Mouse (Mus musculus) ovary, adult 18-20 months (tissue): Measurements from ENCODE around the gene Psmb11.
"Not testable (repeated sequence)": the region's sequence is repeated elsewhere in the genome, so short reads cannot be mapped to it uniquely, and the experiment has no call there.

ENCODE experiments used
- DNase-seq: peaks from one replicate; pipeline ENCODE4 v3.0.0; 2022; ENCODE audit warnings: low spot score, mixed read lengths

Gene Psmb11

DNA sequence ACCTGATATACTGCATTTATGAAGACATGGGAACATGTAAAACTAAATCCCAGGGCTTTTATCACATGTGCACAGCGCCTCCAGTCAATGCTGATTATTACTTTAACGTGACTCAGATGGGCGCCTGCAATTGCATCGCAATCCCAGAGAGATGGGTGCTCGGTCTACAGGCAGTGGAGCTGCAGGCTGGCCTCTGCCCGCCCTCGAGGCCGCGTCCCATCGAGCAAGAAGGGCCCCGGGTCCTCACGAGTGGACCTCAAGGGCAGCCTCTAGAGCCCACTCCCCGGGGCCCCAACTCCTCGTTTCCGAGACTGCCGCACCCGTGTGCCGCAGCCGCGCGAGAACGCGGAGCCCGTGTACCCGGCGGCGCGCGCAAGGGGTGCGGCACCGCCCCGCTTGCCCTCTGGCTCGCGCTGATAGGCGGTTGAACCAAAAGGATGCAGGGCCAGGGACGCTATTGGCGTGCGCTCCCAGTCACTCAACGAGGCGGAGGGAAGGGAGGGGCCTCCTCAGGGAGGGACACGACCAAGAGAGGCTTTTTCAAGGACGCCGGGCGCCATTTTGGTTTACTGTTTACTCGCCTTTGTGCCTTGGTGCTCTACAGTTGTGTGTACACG, 18.1 kb upstream of the Psmb11 start:
- DNase-seq: peak; percentile 94

- no peak for DNase-seq
Measured at GRCm38 (mm10) chr14:54603686-54604085, 17.5 kb upstream of the Psmb11 start.

DNA sequence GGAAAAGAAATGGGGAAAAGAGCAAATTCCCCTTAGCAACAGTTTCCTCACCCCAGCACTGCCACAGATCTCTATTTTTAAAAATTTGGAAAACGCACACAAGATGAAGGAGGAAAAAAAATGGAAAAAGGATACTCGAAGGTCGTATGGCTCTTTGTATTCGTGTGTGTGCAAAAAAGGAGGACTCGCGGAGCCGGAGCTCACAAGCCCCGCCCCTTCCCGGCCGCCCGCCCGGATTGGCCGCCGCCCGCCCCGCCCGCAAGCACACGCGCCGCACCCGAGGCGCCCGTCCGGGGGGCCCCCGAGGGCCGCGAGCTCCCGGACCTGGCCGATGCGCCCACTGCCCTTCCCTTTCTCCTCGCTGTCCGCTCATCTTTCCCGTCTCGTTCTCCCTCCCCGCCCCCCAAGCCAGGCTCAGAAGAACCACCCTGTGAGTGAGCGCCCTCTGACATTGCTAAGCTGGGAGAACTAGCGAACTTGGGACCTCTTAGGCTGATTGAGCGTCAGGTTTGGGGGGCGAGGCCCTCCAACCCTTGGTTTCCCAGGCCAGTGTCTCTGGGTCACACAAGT, 15.4 kb upstream of the Psmb11 start, which contains the start of gene 4931414P19Rik:
4931414P19Rik (minus strand) TSS at position 242 of the 570 bp plus-strand sequence.
- DNase-seq: peak; percentile 75

DNA sequence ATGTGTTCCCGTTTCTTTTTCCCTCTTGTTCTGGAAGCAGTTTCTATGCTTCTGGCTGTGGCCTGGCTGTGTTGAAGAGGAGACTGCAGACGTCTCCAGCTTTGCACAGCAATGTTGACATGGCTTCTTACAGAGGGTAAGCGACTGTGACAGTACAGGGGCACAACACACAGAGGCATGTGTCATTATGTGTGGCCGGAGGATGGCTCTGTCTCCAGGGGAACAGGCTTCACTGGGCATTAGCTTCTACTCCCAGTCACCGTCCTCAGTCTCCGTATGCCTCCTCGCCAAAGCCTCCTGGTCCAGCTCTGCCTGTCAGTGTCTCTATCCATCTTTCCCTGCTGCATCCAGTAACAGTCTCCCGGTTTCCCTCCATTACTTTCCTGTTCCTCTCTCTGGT, 14.0 kb upstream of the Psmb11 start:
- no peak for DNase-seq

GRCm38 (mm10) chr14:54609245-54609644, 12.0 kb upstream of the Psmb11 start:
- DNase-seq: no peak

DNA sequence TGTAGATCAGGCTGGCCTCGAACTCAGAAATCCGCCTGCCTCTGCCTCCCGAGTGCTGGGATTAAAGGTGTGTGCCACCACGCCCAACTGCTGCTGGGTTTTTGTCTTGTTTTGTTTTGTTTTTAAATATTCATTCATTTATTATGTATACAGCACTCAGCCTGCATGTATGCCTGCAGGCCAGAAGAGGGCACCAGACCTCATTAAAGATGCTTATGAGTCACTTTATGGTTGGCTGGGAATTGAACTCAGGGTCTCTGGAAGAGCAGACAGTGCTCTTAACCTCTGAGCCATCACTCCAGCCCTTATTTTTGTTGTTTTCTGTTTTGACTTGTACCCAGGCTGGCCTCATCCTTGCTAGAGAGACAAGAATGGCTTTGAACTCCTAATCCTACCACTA, 11.3 kb upstream of the Psmb11 start:
- DNase-seq: no peak

GRCm38 (mm10) chr14:54610648-54611047, 10.6 kb upstream of the Psmb11 start:
- DNase-seq: no peak

DNA sequence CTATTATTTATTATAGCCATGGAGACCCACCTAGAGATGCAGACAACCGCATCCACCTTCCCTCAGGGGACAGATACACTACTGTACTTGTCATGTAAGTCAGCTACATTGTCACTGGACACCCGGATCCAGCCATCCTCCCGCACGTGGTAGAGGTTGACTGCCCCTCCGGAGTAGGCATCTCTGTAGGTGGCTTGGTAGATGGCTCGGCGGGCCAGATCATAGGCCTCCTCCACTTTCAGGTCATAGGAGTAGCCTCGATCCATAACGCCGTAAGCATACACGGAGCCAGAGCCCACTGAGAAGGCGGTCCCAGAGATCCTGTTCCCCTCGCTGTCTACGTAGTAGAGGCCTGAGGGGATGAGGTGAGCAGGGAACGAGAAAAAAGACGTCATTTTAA, 7.1 kb upstream of the Psmb11 start:
- DNase-seq: not testable (repeated sequence)

DNA sequence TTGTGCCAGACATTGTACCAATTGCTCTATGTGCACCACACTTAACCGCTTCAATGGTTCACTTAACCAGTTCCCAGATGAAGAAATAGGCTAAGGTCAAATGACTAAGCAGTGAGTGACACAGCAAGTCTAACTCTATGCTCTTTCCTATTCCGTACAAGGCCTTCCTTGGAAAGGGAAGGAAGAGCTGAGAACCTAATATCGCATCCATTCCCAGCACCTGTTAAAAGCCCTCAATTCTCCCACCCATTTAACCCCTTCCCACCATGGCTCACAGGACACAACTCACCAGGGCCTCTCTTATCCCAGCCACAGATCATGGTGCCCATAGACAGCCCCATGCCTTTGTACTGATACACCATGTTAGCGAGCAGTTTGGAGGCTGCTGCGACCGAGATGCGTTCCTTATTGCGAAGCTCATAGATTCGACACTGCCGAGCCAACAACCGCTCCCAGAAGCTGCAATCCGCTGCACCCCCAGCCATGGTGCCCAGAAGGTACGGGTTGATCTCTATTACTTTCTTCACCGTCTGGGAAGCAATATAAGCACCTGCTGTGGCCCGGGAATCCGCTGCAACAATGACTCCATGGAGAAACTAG, 4.9 kb upstream of the Psmb11 start:
- DNase-seq: no peak

DNA sequence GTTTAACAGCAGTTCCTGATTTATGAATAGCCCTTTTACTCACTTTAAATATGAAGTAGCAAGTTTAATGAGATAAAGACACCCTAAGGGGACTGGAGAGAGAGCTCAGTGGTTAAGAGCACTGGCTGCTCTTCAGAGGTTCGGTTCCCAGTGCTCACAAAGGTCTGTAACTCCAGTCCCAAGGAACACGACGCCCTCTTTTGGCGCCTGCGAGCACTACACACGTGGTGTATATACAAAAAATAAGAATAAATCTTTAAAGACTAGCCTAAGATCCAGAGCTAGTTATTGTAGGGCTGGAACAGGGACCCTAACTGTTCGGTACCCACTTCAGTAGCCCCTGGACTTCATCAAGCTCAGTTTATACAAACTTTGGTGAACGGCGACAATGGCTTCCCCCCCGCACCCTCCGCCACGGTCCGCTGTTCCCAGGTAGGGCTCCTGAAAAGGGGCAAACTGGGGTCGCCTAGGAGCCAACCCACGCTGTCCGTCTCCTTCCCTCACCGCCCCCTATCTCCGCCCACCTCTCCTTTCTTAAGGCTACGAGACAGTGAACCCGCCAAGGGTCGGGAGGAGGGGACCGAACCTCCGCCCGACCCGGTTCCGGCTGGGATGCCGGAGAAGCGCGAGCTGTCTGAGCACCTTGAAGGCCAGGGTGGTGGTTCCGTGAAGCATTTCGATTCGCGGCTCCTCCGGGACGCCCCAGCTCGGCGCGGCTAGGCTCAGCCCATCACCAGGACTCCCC, 3.9 kb upstream of the Psmb11 start:
- DNase-seq: no peak

DNA sequence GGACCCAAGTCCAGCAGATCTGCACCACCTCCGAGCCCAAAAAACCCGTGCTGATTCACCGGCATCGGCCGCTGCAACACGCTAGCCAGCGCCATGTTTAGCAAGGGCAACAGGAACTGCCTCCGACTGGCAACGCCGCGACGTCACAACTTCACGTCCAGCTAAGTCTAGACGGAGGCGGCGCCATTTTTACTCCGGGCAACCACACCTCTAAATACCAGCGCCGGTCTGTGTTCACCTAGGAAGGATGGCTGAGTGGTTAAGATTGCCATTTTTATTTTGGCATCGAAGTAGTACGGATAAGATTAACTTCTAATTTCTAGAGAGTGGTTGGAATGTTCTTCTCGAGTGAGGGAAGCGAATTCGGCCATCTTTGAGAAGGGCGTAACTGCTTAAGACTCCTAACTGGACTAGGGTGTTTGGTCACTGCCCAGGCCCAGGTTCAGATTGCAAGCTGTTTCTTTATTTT, 3.3 kb upstream of the Psmb11 start, which contains the start of gene Psmb5:
Psmb5 (minus strand) TSS at position 126 of the 469 bp plus-strand sequence.
- DNase-seq: peak; percentile 78

GRCm38 (mm10) chr14:54623334-54623733, 2.1 kb downstream of the Psmb11 start:
- DNase-seq: no peak

GRCm38 (mm10) chr14:54624976-54625375, 3.7 kb downstream of the Psmb11 start:
- DNase-seq: no peak

GRCm38 (mm10) chr14:54628103-54628502, 6.9 kb downstream of the Psmb11 start:
- no peak for DNase-seq

DNA sequence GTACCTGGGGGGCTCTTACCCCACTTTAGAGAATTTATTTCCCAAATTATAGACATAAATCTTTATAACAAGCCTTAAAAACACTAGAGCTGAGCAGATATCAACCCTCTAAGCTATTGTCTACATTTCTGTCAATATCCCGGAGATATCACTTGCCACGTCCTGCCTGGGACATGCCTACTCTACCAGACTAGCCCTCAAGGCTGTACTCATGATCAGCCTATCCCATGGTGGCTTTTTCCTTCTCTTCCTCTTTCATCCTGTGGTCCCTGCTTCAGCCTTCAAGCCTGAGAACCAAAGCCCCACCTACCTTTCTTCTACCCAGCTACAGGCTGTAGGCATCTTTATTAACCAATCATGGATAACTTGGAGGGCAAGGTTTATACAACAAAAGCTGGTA, 8.6 kb downstream of the Psmb11 start:
- DNase-seq: no peak

DNA sequence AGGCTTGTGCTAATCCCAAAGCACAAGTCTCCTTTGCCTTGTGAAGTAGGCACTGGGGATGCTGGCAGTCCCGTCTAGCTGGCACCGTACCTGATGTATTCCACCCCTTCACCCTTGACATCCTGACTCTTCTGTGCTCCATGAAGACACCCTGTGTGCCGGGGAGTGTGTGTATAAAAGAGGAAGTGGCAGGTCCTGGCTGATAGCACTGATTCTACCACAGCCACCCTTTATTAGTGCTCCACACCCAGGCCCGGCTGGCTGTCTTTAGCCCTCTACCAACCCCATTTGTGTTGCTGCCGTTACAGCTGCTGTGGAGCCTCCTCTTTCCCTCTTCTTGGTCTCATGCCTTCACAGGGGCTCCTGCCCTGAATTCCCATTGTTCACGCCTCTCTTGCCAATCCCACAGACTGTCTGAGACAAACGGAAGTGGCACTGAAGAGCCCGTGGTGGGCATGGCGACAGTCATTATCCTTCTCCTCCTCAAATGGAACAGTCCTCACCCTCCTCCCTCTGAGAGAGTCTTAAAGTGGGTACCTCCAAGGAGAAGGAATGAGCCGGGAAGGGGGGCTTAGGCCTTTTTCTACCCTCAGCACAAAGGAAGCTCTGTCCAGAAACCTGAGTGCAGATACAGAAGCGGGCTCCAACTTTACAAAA, 9.5 kb downstream of the Psmb11 start:
- DNase-seq: no peak

DNA sequence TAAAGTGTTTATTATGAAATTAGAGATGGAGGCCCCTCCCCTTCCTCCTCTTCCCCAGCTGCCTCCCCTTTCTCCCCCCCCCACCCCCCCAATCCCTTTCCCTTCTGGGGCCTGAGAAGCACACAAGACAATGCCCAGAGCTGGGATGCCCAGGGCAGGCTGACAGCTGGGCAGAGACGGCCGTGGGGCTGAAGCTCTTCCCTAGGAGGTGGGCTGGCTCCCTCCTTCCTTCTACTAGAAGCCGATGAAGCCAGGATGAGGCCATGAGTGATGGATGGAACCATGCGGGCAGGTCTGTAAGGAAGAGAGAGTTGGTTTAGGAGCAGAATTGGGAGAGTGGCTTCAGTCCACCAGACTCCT, 10.0 kb downstream of the Psmb11 start:
- no peak for DNase-seq

- no peak for DNase-seq
Measured at GRCm38 (mm10) chr14:54632252-54632651, 11.0 kb downstream of the Psmb11 start.

DNA sequence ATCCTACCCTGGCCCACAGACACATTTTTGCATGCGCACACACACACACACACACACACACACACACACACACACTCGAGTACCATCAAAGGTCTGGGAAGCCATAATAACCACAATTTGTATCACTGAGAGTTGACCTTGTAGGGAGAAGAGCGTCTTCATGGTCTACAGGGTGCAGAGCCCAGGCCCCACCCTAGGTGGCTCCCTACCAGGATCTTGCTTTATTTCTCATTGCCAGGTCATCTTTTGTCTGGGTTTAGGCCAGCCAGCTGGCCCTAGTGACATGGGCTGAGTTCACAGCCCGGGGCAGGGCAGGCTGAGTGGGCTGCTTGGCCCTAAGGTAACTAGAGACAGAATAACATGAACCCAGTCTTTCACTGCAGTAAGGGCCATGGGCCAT, 12.9 kb downstream of the Psmb11 start:
- no peak for DNase-seq

DNA sequence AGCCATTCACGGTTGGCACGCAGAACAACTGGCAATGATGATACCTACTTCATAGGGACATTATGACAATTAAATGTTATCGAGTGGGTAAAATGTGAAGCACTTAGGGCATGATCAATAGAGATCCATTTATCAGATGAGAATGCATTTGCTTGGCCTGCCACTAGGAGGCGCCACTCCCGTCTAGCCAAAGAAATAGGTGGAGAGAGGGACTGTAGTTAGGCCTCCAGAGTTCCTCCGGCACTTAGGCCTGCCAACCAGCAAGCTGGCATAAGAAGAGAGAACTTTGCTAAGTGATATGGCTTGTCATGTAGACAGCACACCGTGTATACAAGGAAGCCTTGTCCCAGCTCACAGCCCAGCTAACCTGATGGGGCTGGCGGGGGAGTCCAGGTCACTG, 15.7 kb downstream of the Psmb11 start:
- no peak for DNase-seq

- DNase-seq: no peak
Measured at GRCm38 (mm10) chr14:54638210-54638609, 17.0 kb downstream of the Psmb11 start.

GRCm38 (mm10) chr14:54640121-54640520, 18.9 kb downstream of the Psmb11 start:
- DNase-seq: no peak
